Mouse (Mus musculus): ENCODE measurements around the gene Herpud1.

Herpud1 gene

DNA sequence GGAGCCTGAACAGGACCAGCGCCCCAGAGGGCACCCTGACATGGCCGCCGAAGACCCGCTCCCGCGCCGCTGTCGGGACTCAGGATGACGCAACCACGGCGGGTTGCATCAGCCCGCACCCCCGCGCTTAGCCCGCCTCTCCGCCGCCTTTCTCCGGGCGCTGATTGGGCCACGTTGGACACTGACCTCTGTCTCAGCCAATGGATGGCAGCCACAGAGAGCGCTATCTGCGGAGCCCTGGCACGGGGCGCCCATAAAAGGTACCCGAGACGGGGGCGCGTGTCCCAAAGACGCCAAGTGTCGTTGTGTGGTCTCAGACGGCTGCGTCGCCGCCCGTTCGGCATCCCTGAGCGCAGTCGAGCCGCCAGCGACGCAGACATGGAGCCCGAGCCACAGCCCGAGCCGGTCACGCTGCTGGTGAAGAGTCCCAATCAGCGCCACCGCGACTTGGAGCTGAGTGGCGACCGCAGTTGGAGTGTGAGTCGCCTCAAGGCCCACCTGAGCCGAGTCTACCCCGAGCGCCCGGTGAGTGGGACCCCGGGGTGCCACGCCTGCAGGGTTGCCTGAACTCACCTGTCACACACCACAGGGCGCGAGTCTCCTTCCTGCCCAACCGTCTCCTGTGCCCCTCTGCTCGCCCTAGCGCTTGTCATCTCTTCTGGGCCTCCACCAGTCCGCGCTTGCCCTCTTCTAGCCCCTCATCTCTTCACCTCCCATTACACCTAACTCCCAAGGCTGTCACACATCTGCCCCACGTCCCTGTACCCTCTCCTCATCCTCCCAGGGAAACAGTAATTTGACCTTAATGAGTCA is at the start of gene Herpud1:
Gene Herpud1 (plus strand): TSS at position 225 of the 813 bp plus-strand sequence.
- in situ Hi-C loops (cut with MboI; ENCODE audit: low sequenced_read_pairs), result no loop called here

DNA sequence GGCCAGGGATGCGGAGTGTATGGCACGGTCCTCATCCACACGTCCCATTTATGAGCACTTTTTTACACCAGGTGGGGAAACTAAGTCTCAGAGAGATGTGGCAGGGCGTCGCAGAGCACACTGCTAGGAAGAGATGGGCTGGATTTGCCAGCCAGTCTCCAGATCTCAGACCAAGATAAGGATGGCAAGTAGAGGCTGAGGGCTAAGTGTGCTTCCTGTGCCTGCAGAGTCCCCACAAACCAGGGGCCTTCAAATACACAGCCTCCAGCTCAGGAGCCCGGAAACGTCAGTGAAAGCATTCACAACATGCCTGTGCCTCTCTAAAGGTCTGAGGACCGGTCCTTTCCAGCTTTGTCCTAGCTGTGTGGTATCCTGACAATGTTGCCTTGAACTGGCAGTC is 48.7 kb upstream of the Herpud1 start:
- in situ Hi-C loops (cut with MboI; ENCODE audit: low sequenced_read_pairs), result no loop called here

DNA sequence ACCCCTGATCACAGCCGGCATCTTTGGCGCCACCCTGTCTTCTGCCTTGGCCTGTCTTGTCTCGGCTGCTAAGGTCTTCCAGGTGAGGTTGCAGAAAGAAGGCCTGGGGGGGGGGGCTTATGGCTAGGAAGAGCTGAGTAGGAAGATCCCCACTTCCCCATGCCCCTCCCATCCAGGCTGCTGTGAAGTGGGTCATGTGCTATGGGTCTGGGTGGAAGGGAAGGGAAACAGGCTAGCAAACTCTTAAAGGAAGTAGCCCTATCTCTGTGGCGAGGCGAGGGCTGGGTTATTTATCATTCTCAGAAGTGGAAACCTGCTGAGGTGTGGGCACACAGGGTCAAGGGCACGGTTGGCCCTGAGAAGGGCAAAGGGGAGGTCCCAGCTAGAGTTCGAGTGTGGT is 45.4 kb upstream of the Herpud1 start:
- in situ Hi-C loops (cut with MboI; ENCODE audit: low sequenced_read_pairs), result no loop called here

DNA sequence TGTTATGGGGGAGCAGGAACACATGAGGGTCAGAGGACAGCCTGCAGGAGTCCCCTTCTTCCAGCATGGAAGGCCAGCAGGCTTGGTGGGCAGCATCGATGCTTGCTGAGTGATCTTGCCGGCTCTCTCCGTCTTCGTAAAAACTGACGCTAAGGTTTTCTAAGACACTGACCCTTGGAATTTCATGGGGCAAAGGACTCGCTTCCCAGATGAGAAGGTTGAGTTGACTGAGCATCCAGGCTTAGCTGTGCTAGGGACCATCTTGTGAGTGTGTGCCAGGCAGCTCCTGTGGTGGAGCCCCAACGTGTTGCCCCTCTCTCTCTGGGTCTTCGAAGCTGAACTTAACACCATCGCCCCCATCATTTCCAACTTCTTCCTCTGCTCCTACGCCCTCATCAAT is 43.5 kb upstream of the Herpud1 start:
- in situ Hi-C loops (cut with MboI; ENCODE audit: low sequenced_read_pairs), result no loop called here

DNA sequence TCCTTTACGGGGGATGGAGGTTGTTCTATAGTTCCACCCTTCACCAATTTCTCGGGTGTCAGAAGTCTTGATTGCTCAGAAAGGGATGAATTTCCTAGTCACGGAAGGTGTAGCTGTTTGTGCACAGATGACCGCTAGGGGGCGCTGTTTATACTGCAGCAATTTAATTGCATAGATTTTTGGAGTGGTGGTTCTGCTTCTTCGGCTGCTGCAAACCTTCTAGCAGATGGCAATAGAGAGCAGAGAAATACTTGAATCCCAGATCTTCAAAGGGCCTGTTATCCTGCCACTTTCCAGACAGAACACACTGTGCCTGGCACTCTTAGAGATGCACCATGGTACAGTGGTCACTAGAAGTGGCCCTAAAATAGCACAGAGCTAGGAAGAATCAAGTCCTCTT is 42.9 kb upstream of the Herpud1 start:
- in situ Hi-C loops (cut with MboI; ENCODE audit: low sequenced_read_pairs), result no loop called here

DNA sequence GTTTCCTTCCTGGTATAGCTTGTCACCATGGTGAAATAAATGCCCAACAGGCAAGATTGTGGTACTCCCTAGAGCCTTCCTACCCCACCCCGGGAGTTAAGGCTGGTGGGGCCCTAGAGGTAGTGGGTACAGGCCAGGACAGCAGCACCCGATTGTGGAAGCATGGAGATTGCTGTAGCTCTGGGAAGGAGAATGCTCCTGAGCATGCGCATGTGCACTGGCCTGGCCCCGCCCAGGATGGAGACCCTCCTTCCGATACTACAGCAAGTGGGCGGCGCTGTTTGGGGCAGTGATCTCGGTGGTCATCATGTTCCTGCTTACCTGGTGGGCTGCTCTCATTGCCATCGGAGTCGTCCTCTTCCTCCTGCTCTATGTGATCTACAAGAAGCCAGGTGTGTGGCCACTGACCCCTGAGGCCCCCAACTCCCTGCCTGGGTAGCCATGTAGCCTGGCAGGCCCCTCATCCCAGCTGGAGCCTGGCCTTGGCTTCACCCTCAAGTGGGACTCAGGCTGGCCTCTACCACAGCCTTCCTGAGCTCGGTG is 42.4 kb upstream of the Herpud1 start:
- in situ Hi-C loops (cut with MboI; ENCODE audit: low sequenced_read_pairs), result no loop called here

DNA sequence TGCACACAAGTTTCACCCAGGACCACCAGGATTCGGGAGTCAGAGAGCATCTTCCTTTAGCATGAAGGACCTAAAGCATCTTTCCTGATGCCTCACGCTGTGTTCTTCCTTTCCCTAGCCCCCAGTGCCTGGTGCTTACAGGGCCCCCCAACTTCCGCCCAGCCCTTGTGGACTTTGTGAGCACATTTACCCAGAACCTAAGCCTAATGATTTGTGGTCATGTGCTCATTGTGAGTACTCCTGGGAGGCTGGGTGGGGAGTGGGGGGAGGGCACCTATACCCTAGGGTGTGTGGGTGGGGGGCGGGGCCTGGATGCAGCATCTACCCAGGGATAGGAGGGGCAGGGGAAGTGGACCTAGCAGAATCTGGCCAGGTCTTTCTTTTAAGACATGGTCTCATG is 40.6 kb upstream of the Herpud1 start:
- in situ Hi-C loops (cut with MboI; ENCODE audit: low sequenced_read_pairs), result no loop called here

DNA sequence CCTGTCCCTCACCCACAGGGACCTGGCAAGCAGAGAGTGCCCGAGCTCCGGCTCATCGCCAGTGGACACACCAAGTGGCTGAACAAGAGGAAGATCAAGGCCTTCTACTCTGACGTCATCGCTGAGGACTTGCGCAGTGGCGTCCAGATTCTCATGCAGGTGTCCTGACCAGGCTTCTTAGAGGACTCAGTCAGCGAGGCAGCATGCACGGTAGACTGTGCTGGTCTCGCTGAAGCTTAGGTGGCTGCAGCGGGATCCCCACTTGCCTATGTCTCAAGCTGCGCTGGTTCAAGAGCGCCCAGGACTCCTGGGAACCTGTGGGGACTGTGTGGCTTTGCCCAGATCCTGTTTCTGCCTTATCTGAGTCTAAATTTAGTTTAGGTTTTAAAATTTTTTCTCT is 40.0 kb upstream of the Herpud1 start:
- in situ Hi-C loops (cut with MboI; ENCODE audit: low sequenced_read_pairs), result no loop called here

DNA sequence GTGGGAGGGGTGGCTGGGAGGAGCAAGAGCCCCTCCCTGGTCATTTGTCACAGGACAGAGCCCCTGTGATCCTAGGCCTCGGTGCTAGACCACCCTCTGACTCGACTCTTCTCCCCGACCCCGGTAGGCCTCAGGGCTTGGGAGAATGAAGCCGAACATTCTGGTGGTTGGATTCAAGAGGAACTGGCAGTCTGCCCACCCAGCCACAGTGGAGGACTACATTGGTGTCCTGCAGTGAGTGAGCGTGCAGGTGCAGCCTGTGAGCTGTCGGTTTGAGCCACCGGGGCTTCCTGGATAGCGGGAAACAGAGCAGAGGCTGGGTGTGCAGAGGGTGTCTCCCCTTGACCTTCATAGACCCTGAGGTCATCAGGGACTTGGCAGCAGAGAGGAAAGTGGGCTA is 37.8 kb upstream of the Herpud1 start:
- in situ Hi-C loops (cut with MboI; ENCODE audit: low sequenced_read_pairs), result no loop called here

DNA sequence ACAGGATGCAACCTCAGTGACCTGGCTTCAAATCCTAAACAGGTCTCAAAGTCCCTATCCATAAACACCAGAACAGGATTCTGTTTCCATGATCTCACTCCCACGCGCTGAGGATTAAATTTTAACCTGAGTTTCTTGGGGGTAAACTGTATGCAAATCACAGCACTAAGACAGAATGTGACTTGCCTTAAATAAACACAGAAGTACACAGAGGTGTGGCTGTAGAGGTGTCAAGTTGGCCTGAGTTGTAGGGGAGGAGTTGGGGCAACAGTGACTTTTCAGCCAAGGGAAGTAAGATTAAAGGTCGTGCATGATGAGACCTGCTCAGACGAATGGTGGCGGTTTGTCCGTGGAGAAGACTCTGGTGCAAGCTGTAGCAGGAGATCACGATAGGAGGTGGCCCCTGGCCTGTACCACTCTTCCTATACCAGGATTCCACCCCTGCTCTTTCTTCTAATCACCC is 32.1 kb upstream of the Herpud1 start:
- in situ Hi-C loops (cut with MboI; ENCODE audit: low sequenced_read_pairs), result no loop called here

DNA sequence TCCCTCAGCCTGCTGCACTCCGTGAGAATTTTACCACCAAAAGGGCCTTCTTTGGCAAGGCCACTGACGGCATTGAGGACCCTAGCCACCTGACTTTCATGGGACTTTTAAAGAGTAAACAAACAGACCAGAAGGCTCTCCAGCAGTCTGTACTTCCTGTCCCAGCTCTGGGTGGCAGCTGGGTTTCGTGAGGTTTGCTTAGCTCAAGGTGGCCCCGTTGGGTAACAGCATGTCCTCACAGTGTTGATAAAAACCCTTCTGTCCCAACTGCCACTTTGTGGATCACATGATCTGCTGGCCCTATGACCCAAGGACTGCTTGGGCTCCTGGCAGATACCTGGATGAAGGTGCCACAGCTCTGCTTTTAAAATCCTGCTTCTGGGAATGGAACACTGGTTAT is 31.7 kb upstream of the Herpud1 start:
- in situ Hi-C loops (cut with MboI; ENCODE audit: low sequenced_read_pairs), result no loop called here

DNA sequence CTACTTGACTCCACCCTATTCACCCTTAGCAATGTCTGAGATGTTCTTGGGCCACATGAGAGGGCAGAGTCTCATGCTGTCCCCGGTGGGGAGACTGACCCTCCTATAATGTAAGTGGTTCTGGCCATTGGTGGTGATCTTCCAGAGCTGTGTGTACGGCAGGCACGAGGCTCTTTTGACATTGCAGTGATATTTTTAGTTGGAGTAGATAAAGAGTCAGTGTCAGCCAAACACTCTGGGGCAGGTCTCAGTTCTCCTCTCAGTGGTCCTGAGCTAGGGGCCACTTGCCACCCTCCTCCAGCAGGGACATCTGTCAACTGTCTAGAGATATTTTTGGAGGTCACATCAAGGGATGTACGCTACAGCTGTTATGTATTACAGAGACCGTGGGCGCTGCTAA is 29.0 kb upstream of the Herpud1 start:
- in situ Hi-C loops (cut with MboI; ENCODE audit: low sequenced_read_pairs), result no loop called here

DNA sequence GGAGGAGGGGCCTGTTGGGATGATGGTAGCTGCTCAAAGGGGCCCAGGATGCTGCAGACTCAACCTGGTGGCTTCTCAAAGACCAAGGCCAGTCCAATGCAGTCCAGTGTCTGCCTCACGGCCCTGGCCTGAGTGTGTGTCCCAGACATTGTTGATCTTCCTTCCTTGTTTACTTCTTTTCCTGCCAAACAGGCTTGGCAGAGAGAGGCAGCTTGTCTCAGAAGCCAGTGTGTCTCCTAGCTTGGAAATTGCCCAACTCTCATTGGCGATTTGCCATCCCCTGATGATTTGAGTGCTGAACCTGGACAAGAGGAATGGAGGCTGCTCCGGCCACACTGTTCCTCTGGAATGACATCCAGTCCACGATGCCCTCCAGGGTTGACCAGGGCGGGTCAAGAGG is 27.7 kb upstream of the Herpud1 start:
- in situ Hi-C loops (cut with MboI; ENCODE audit: low sequenced_read_pairs), result no loop called here

DNA sequence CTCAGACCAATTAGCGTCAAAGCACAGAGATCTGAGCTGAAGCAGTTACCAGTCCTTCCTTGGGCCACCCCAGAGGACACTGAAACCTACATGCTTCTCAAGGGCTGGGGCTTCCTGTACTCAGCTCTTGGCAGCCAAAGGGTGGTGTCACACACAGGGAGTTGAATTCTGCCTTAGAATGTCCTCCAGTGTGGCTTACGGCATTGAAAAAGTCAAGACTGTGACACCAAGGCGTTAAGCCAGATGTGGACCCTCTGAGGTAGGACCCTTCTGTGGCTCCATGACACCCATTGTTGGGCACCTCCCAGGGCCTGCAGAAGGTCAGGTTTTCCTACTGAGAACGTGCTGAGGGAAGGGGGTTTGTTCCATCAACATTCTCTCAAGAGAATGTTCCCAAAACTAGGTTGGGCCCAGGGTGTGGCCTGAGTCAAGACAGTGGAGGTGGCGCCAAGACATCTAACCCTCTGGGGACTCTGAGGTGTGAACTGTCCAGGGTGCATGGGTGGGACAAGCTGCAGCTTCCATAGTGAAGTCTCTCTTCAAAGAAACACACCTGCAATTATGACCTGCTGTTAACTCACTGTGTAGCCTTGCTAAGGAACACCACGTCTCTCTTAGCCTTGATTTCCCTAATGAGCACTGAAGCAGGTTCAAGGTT is 24.3 kb upstream of the Herpud1 start:
- in situ Hi-C loops (cut with MboI; ENCODE audit: low sequenced_read_pairs), result no loop called here

DNA sequence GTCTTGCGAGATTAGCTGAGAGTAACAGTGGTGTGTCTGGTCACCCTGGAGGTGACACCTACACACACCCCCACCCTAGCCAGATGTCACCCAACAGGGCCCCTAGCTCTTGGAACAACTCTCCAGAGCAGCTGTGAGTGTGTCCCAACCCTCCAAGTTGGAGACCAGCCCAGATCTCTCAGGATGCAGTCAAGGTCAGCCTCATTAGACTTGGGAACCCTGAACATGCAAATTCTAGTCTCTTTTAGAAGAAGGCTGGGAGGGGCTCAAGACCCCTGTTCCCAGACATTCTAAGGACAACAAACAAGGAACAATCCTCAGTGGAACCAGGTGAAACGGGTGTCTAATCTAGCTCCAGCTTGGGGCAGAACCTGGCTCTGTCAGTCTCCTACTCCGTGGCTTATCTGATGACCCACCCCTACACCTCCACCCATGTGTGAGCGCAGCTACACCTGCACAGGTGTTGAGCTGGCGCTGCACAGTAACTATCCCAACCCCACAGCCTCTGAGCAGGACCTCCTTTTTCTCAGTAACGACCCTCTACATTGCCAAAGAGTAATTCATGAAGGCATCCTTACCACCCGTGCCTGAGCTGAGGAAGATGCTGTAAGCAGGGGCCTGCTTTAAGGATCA is 23.5 kb upstream of the Herpud1 start:
- in situ Hi-C loops (cut with MboI; ENCODE audit: low sequenced_read_pairs), result no loop called here

DNA sequence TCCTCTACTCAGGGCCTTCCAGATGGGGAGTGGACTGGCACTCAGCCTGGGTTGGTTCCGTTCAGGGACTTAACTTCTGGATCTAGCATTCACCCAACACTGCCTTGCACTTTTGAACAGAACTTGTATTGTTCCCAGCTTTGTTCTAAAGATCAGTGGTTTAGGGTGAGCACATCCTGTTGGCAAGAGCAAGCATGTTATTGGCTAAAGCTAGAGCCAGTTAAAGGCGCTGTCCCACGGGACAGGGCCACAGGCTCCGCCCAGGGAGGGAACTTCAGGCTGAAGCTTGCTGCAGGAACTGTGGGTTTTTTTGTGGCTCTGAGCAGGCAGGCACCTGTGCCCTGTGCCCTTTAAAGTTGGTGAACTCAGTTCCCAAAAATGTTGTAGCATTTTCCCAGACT is 22.9 kb upstream of the Herpud1 start:
- in situ Hi-C loops (cut with MboI; ENCODE audit: low sequenced_read_pairs), result no loop called here

DNA sequence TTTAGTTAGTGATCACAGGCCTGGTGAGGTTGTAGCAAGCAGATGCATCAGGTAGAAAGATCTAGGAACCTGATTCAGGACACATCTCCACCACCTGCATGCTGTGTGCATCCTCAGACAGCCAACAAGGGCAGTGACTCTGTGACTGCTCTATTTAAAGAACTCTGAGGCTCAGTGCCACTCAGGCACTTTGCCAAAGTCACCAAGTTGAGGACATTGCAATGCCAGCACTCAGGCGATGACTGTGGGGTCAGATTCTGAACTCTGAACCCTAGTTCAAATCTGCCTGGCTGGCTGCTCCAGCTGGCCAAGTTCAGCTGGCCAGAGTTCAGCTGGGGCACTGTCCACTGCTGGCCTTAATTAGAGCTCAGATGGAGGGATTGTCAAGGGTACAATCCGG is 22.3 kb upstream of the Herpud1 start:
- in situ Hi-C loops (cut with MboI; ENCODE audit: low sequenced_read_pairs), result no loop called here

DNA sequence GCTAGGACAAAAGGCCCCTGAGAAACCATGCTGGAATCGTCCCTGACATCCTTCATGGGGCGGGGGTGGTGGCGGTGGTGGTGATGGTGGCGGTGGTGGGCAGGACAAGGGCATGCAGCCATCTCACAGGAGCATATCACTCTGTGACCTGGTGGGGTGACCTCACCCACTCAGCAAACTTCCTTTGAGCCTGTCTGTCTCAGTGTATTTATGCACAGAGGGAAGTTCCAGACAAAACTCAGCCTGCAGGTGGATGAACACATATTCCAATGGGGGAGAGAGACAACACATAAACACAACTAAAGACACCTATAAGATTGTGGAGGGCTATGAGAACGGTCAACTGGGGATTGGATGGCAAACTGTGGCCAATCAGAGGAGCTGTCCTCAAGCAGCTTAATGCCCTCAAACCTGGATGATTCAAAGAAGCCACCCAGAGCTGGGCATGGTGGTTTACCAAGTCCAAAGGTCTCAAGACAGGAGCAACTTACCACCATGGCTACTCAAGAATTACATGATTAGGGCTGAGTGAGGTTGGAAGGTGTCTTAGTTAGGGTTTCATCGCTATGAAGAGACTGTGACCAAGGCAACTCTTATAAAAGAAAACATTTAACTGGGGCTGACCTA is 21.4 kb upstream of the Herpud1 start:
- in situ Hi-C loops (cut with MboI; ENCODE audit: low sequenced_read_pairs), result no loop called here

DNA sequence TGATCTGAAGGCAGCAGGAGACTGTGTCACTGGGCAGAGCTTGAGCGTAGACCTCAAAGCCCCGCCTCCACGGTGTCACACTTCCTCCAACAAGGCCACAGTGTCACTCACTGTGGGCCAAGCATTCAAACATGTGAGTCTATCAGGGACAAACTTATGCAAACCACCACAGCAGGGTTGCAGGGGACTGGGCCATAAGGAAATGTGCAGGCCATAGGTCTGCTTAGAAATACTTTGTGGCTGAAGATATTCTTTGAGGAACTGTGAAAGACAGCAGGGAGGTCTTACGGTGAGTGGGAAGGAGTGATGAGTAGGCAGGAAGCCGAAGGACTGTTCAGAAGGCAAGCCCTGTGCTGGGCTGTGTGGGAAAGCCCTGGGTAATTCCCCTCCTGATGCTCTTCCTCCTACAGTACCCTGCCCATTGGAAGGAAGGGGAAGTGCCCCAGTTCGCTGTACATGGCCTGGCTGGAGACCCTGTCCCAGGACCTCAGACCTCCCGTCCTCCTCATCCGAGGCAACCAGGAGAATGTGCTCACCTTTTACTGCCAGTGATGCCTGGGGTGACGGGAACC is 20.7 kb upstream of the Herpud1 start:
- in situ Hi-C loops (cut with MboI; ENCODE audit: low sequenced_read_pairs), result no loop called here

DNA sequence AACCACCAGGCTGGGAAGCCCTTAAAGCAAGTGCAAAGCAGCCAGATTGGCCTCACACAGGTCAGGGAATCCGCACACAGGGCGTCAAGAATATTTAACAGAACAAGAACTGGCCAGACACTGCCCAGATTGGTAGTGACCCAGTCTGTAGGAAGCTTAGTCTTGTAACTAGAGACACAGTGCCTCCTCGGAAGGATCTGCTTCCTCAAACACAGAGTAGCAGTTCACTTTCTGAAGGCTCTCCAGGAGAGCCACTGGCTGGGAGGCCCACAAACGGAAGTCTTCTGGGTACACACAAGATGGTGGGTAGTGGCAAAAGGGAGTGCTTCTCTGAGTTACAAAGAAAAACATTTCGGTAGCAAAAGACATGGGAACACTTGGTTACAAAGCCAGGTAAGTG is 15.4 kb upstream of the Herpud1 start:
- in situ Hi-C loops (cut with MboI; ENCODE audit: low sequenced_read_pairs), result no loop called here
